Mouse (Mus musculus) leukemia stem cell, adult 10-12 weeks (primary cell): Measurements from ENCODE around the gene 4930558C23Rik. TPM values are rescaled to one million over a fixed set of nuclear protein-coding genes. Genes with fewer than 3 reads are reported as not detected.

Experiments
- polyA plus RNA-seq: library from polyadenylated mRNA; stranded (reverse); fragments of >175 nt; gene quantifications from 2 replicates; pipeline ENCODE4 v1.2.3, GENCODE M21; 2012; ENCODE audit warnings: low replicate concordance

Gene 4930558C23Rik
- not detected in 2 replicates for polyA plus RNA-seq

DNA sequence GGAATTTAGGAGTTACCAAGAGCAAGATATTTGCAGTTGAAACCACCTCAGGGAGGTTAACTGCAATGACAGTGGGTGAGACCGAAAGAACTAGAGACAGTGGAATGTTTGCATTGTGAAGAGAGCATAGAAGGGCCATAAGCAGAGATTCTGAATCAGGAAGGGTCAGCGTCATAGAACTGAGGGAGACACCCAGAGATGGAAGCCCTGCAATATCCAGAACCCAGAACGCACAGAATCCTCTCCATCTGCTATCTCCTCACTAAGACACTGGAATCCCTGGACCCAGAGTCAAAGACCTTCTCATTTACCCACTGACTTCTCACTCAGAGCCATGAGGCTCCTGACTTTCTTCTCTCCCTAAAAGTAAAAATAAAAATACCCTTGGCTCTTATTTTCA, at the start of gene 4930558C23Rik:
Gene 4930558C23Rik, minus strand, starts transcription at position 101 of the 400 bp plus-strand sequence.

DNA sequence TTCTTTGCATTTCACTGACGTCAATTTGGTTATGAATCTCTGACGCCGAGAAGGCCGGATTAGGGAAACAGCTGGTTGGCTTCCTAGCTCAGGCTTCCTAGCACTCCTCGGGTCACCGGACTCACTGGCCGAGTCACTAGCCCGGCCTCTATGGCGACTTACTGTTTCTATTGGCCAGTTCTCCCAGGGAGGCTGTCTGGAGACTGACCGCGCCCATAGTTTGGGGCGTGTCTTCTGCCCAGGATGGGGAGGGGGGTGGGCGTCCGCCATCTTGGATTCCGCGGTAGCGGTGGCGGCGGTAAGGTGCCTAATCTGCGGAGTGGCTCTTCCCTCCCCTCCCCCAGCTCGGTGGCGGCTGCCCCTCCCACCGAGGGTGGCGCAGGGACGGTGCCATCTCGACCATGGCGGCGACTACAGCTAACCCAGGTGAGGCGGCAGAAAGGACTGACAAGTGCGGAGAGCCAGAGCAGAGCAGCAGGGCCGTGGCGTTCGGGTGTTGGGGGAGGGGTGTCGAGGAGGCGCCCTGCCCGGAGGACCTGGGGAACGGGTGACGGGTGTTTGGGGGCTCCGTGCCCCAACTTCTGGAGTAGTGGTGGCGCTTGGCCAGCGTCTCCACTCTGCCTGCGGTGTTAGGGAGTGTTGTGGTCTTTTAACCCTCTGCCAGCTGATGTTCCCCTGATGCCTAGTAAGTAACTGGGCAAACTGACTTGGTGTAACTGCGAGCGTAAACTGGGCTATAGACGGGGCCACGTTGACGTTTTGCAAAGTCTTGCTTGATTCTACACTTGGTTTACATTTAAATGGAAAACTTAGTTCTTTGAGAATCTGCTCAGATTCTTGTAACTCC, 31.7 kb upstream of the 4930558C23Rik start, which contains the start of gene Arnt:
Gene Arnt, plus strand, starts transcription at position 253 of the 847 bp plus-strand sequence.

DNA sequence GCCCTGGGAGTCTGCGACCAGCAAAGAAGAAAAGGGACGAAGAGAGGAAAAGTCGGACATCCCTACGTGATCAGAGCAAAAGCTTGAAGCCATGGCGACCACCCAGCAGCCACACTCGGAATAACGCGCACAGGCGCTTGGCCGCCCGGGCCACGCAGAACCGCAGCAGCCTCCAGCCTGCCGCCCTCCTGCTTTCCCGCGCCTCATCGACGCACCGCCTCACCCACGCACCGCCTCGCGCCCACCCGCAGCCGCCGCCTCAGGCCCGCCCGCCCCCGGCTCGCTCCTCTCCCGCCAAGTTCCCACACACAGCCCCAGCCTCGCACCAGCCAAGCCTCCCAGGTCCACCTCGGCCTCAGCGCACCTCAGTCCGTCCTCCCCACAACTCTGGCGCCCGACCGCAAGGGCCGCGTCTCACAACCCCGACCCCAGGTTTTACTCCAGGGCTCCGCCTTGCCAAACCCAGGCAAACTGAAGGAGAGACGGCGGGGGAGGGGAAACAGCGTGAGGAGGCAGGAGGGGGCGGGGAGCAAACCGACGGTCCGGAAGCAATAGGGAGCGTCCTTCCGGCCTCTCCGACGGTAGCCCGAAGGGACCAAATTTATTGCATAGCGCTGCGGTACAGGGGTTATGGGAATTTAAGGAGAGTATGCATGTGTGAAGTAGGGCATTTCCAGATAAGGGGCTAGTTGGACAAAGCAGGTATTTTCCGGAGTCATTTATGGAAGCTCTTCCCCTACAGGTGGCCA, 45.8 kb downstream of the 4930558C23Rik start, which contains the start of gene Setdb1:
Gene Setdb1, minus strand, starts transcription at position 502 of the 749 bp plus-strand sequence.

Other genes with a start within 250 kb of the 4930558C23Rik start
- 0.63 and 0.71 TPM in 2 replicates for gene Sema6c, start 242.4 kb downstream of the 4930558C23Rik start, polyA plus RNA-seq
- gene Gabpb2, start 184.9 kb downstream of the 4930558C23Rik start, polyA plus RNA-seq: 2.4 and 7.3 TPM in 2 replicates
- 252 and 331 TPM in 2 replicates for gene Cdc42se1, start 174.1 kb downstream of the 4930558C23Rik start, polyA plus RNA-seq
- 3.0 and 11.4 TPM in 2 replicates for gene Mllt11, start 170.7 kb downstream of the 4930558C23Rik start, polyA plus RNA-seq
- gene Gm128, start 161.2 kb downstream of the 4930558C23Rik start, polyA plus RNA-seq: 0.46 and 0.96 TPM in 2 replicates
- gene Bnipl, start 151.6 kb downstream of the 4930558C23Rik start, polyA plus RNA-seq: not detected in 2 replicates
- gene Mindy1, start 121.5 kb downstream of the 4930558C23Rik start, polyA plus RNA-seq: 120 and 126 TPM in 2 replicates
- gene Prune1, start 120.8 kb downstream of the 4930558C23Rik start, polyA plus RNA-seq: 1.3 and 3.3 TPM in 2 replicates
- gene Anxa9, start 95.7 kb downstream of the 4930558C23Rik start, polyA plus RNA-seq: 0.52 and 1.0 TPM in 2 replicates
- 76.6 and 174 TPM in 2 replicates for gene Cers2, start 88.0 kb downstream of the 4930558C23Rik start, polyA plus RNA-seq
- gene Setdb1, start 45.6 kb downstream of the 4930558C23Rik start, polyA plus RNA-seq: 22.6 and 30.5 TPM in 2 replicates
- gene Arnt, start 31.5 kb upstream of the 4930558C23Rik start, polyA plus RNA-seq: 20.3 and 33.5 TPM in 2 replicates
- gene Ctsk, start 96.4 kb upstream of the 4930558C23Rik start, polyA plus RNA-seq: 0.16 TPM in 1 of 2 replicates, not detected in the other
- gene Ctss, start 123.9 kb upstream of the 4930558C23Rik start, polyA plus RNA-seq: 2.2 and 2.7 TPM in 2 replicates
- not detected in 2 replicates for gene Hormad1, start 156.8 kb upstream of the 4930558C23Rik start, polyA plus RNA-seq
- gene Golph3l, start 186.1 kb upstream of the 4930558C23Rik start, polyA plus RNA-seq: 0.42 and 2.9 TPM in 2 replicates
- gene Ensa, start 222.2 kb upstream of the 4930558C23Rik start, polyA plus RNA-seq: 18.6 and 25.3 TPM in 2 replicates